Mouse (Mus musculus): ENCODE results near the gene D430041D05Rik. TPM values are rescaled to one million over a fixed set of nuclear protein-coding genes. Genes with fewer than 3 reads are reported as not detected.

Gene D430041D05Rik
- polyA plus RNA-seq, 1 experiment = 1.5 TPM

DNA sequence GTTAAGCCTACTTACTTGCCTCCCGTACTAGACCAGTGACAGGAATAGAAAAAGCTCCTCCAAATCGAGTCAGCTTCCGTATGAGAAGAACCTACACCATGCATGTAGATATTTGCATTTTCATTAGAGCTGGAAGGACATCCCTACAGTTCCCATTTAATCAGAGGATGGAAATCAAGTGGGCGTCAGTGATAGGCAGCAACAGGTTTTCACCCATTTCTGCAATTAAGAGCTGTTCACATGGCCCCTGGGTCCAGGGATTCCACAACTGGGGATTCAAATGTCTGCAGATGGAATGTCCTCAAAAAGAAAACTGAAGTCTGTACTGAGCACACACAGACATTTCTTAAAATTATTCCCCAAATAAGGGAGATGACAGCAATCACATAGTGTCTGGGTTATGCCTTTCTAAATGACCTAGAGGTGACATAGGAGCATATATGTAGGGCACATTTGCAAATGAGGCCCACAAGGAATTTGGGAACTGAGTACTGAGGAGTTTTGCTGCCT, 246.8 kb downstream of the D430041D05Rik start:
- WGBS = 90% methylated on average over 4 of the region's 4 CpGs

GRCm38 (mm10) chr2:104163418-104163817, 247.4 kb downstream of the D430041D05Rik start:
- no peak overlapping the region for H3K4me3 ChIP-seq (replicated peaks; ENCODE audit: extremely low read depth, low read depth, low read length)
- TF ChIP-seq CTCF (IDR thresholded peaks at IDR 0.05; ENCODE audit: insufficient read depth, low read length) (no peak), POLR2A (IDR thresholded peaks at IDR 0.05; ENCODE audit: borderline replicate concordance, extremely low read depth, low read depth, low read length) (no peak)
- H3K4me1 ChIP-seq (ENCODE audit: control insufficient read depth, insufficient read depth, low read length) = no peaks in the 10 kb centered on the region
- WGBS = 79% methylated on average over 7 of the region's 7 CpGs
- DNase-seq = no peak

More for the DNA sequence above, 246.8 kb downstream of the D430041D05Rik start:
- Histone ChIP-seq H3K4me1 (ENCODE audit: control insufficient read depth, insufficient read depth, low read length) (no peaks in the 10 kb centered on the region), H3K4me3 (replicated peaks; ENCODE audit: extremely low read depth, low read depth, low read length) (no peak overlapping the region)
- DNase-seq = no peak
- TF ChIP-seq POLR2A (IDR thresholded peaks at IDR 0.05; ENCODE audit: borderline replicate concordance, extremely low read depth, low read depth, low read length) (no peak), CTCF (IDR thresholded peaks at IDR 0.05; ENCODE audit: insufficient read depth, low read length) (no peak)

DNA sequence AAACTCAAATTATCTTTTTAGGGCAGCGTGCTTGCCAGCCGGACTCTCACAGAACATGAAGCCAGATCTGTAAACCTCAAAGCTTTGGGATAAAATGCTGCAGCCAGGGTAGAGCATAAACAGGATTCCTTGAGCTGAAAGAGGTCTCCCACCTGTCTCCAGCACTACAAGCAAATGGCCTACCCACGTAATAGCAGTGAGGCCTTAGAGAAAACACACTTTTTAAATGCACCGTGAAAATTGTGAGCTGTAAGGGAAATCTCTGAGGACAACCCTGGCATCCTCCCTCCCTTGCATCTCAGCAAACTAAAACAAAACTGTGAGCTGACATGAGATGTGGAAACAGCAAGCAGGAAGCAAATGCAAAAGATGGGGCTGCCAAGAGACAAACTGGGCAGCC, 253.0 kb downstream of the D430041D05Rik start:
- WGBS = 78% methylated on average over 4 of the region's 4 CpGs
- TF ChIP-seq CTCF (IDR thresholded peaks at IDR 0.05; ENCODE audit: insufficient read depth, low read length) = no peak
- no peak for TF ChIP-seq POLR2A (IDR thresholded peaks at IDR 0.05; ENCODE audit: borderline replicate concordance, extremely low read depth, low read depth, low read length)
- no peak for DNase-seq
- Histone ChIP-seq H3K4me3 (replicated peaks; ENCODE audit: extremely low read depth, low read depth, low read length) (no peak overlapping the region), H3K4me1 (ENCODE audit: control insufficient read depth, insufficient read depth, low read length) (no peaks in the 10 kb centered on the region)

DNA sequence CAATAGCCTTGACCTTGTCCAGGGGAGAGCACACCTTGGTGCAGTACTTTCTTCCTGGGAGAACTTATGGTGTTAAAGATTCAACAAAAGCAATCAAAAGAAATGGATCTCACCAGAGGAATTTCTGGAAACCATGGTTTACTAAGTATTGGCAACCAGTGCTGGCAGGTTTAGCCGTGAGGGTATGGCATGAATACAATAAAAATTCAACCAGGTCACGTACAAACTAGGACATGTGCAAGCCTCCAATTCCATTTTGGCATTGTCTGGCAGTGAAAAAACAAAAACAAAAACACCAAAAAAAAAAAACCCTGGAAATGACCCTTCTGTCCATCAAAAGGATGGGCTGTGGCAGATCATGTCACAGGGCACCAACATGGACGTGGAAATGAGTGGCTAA, 256.9 kb downstream of the D430041D05Rik start:
- no peak for DNase-seq
- 77% methylated on average over 3 of the region's 3 CpGs for WGBS
- H3K4me1 ChIP-seq (ENCODE audit: control insufficient read depth, insufficient read depth, low read length) = no peaks in the 10 kb centered on the region
- TF ChIP-seq CTCF (IDR thresholded peaks at IDR 0.05; ENCODE audit: insufficient read depth, low read length) (no peak), POLR2A (IDR thresholded peaks at IDR 0.05; ENCODE audit: borderline replicate concordance, extremely low read depth, low read depth, low read length) (no peak)
- no peak overlapping the region for H3K4me3 ChIP-seq (replicated peaks; ENCODE audit: extremely low read depth, low read depth, low read length)

- no peak overlapping the region for H3K4me3 ChIP-seq (replicated peaks; ENCODE audit: extremely low read depth, low read depth, low read length)
- no peaks in the 10 kb centered on the region for H3K4me1 ChIP-seq (ENCODE audit: control insufficient read depth, insufficient read depth, low read length)
- no peak for TF ChIP-seq POLR2A (IDR thresholded peaks at IDR 0.05; ENCODE audit: borderline replicate concordance, extremely low read depth, low read depth, low read length)
- TF ChIP-seq CTCF (IDR thresholded peaks at IDR 0.05; ENCODE audit: insufficient read depth, low read length) = no peak
- no peak for DNase-seq
- WGBS = 64% methylated on average over 4 of the region's 4 CpGs
Observed at GRCm38 (mm10) chr2:104153345-104153744, 257.5 kb downstream of the D430041D05Rik start.

DNA sequence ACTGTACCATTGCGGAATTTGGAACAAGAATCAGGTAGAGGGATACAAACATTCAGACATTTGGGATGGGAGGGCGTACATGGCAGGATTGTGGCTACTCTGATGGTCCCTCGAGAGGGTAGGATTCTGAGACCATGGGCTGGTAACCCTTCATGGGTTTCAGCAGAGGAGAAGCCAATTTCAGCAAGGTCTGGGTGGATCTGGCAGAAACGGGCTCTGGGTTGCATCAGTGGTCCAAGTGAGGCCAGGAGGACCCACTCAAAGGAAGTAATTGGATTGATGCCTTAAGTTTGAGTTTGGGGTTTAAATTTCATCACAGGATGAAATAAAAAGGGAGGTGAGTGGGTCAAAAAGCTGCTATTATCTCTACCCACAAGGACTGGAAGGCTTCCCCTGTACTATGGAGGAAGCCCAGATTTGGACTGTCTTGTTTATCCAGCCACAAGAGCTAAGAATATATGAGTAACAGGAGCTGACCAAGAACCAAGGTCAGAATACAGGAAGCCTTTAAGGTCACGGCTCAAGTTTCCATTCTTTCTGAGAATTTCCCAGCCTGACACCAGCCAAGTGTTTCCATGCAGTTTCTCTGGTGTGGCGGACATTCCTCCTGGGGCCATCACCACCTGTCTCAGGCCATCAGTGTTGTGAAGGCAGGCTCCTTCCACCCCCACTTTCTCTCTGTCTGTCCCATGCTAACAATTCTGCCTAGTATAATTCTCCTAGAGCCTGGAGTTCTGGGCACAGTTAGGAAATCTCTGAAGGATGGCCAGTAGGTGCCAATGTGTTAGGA, 260.0 kb downstream of the D430041D05Rik start:
- TF ChIP-seq POLR2A (IDR thresholded peaks at IDR 0.05; ENCODE audit: borderline replicate concordance, extremely low read depth, low read depth, low read length) (no peak), CTCF (IDR thresholded peaks at IDR 0.05; ENCODE audit: insufficient read depth, low read length) (no peak)
- DNase-seq = no peak
- WGBS = 74% methylated on average over 6 of the region's 6 CpGs
- Histone ChIP-seq H3K4me1 (ENCODE audit: control insufficient read depth, insufficient read depth, low read length) (no peaks in the 10 kb centered on the region), H3K4me3 (replicated peaks; ENCODE audit: extremely low read depth, low read depth, low read length) (no peak overlapping the region)

DNA sequence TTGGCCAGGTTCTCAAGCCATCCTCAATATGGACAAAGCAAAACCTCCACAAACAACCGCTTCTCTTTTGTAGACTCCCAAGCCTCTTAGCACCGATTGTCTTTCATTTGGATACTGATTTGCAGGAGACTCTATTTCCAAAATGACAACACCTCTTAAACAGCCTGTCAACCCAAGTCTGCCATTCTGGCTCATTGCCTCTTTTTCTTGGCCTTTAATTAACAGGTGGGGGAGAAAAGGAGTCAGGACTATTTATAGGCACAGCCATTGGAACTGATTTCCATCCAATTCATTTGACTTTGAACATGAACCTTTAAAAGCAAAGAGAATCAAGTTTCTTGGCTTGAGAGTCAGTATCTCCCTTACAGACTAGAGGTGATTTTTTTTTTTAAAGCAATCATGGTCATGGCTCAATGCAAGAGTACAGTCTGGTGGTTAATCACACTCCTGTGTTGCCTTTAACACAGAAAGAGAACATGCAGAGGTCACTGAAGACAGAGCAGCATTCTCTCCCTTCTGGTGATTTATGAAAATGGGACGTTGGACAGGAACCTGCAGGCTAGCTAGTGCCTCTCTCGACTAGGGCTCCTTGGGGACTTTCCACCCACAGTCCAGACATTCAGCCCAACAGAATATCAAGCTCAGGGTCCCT, 262.8 kb downstream of the D430041D05Rik start:
- TF ChIP-seq CTCF (IDR thresholded peaks at IDR 0.05; ENCODE audit: insufficient read depth, low read length) (no peak), POLR2A (IDR thresholded peaks at IDR 0.05; ENCODE audit: borderline replicate concordance, extremely low read depth, low read depth, low read length) (no peak)
- DNase-seq = no peak
- H3K4me1 ChIP-seq (ENCODE audit: control insufficient read depth, insufficient read depth, low read length) = no peaks in the 10 kb centered on the region
- H3K4me3 ChIP-seq (replicated peaks; ENCODE audit: extremely low read depth, low read depth, low read length) = no peak overlapping the region
- WGBS = 61% methylated on average over 4 of the region's 4 CpGs

GRCm38 (mm10) chr2:104145983-104146382, 264.8 kb downstream of the D430041D05Rik start:
- no peak for TF ChIP-seq POLR2A (IDR thresholded peaks at IDR 0.05; ENCODE audit: borderline replicate concordance, extremely low read depth, low read depth, low read length)
- TF ChIP-seq CTCF (IDR thresholded peaks at IDR 0.05; ENCODE audit: insufficient read depth, low read length) = no peak
- WGBS = 45% methylated on average over 1 of the region's 1 CpGs
- no peak overlapping the region for H3K4me3 ChIP-seq (replicated peaks; ENCODE audit: extremely low read depth, low read depth, low read length)
- DNase-seq = no peak
- H3K4me1 ChIP-seq (ENCODE audit: control insufficient read depth, insufficient read depth, low read length) = no peaks in the 10 kb centered on the region

DNA sequence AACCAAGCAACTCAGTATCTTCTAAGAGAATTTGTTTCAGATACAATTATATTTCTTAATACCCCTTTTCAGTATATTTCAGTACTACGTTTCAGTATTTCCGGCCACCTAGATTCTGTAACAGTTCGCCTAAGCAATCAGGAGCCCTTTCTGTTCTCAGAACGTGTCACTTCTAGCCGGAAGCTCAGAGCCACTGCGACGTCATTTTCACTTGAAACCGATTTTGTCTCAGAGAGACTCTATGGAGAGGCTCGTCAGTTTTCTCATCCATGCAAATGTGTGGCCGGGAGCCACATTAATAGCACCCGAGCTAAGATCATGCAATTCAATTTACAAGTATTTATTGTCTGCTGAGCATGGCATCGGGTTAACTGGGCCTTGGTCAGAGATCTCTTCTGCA, 266.8 kb downstream of the D430041D05Rik start:
- TF ChIP-seq POLR2A (IDR thresholded peaks at IDR 0.05; ENCODE audit: borderline replicate concordance, extremely low read depth, low read depth, low read length) = no peak
- TF ChIP-seq CTCF (IDR thresholded peaks at IDR 0.05; ENCODE audit: insufficient read depth, low read length) = no peak
- Histone ChIP-seq H3K4me1 (ENCODE audit: control insufficient read depth, insufficient read depth, low read length) (no peaks in the 10 kb centered on the region), H3K4me3 (replicated peaks; ENCODE audit: extremely low read depth, low read depth, low read length) (no peak overlapping the region)
- DNase-seq = no peak
- 86% methylated on average over 12 of the region's 12 CpGs for WGBS

All from lung, adult 2 months (tissue).